Mouse (Mus musculus): Measurements from ENCODE around the gene Map4k2.
A peak's percentile ranks its signal among the peaks of the same experiment; 100 is the strongest.
"Not testable (repeated sequence)": the region's sequence is repeated elsewhere in the genome, so short reads cannot be mapped to it uniquely, and the experiment has no call there.

Map4k2 gene

DNA sequence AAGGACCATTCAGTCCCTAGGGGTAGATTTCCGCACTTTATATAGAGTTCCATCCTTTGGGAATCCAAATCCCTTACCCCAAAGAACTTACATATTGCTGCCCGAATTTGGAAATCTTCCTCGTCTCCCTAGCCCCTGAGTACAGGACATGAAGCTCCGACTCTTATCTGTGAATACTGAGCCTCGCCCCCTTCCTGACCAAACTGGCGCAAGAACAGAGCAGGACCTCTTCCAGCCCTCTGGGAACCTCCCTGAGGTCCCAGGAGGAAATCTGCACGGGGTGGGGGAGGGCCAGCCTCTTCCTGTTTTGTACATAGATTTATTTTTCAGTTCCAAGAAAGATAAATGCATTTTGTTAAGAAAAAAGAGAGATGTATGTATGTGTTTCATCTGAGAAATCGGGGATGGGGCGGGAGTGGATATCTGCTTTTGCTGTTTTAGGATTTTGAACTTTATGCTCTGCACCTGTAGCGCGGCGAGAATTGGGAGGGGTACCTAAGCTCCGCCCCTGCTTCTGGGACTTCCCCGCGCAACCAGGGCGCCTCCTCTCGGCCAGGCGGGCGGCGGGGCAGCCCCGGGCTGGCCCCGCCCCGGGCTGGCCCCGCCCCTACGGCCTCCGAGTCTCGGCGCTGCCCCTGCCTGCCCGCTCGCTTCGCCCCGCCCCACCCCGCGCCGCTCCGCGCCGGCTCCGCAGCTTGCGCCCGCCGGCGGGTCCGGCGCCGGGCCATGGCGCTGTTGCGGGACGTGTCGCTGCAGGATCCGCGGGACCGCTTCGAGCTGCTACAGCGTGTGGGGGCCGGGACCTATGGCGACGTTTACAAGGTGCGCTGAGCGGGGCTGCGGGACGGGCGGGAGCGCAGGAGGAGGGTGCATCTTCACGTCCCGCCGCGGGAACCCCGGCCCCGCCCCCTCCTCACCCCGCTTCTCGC lies at the start of gene Map4k2:
Gene Map4k2 (plus strand): TSS at position 612 of the 929 bp plus-strand sequence.
- peak; percentile 81 to 85 for DNase-seq (ENCODE audit: low read depth in 2 of 2, low spot score in 2 of 2)

DNA sequence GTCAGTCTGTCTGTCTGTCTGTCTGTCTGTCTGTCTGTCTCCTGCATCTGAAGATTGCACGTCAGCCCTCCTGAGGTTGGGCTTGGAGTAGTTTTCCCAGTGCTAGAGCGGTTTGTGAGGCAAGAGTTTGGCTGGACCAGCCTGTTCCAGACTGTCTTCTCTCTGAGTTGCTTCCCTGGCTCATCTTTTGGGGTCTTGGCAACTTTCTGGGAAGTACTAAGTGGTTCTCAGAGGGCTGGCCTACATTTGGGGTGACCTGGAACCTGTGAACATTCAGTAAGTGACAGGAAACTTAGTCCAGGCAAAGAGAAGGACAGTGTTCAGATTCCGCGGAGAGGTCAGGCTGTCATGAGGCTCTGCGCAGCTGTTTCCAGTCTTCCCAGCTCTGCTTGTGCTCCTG lies 48.7 kb upstream of the Map4k2 start:
- no peak for DNase-seq (ENCODE audit: low read depth in 2 of 2, low spot score in 2 of 2)

GRCm38 (mm10) chr19:6294301-6294700 lies 46.6 kb upstream of the Map4k2 start:
- DNase-seq (ENCODE audit: low read depth in 2 of 2, low spot score in 2 of 2), result no peak

DNA sequence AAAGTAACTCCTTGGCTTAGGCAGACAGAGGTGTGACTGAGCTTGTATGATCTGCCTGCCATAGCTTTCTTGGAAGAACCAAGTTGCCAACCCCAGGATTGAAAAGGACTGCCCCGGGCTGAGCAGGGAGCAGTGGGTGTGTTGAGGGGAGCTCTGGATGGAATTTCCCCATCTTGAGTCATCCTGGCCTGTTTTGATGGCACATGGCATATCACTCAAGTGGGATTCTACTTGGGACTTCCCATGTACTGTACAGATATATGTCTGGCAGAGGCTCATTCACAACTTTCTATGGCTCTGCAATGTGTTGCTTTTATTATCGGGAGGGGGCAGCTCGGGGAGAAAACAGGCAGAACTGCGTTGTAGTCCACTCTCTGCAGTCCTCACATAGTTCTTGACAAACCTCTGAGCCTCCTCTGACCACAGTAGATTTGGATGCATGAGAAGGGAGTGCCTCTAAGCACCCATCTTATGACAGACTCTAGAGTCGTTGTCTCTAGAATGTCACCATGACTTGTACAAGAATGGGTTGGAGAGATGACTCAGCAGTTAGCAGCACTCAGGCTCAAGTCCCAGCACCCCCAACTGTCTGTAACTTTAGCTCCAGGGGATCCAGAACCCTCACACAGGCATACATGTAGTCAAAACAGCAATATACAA lies 44.3 kb upstream of the Map4k2 start:
- no peak for DNase-seq (ENCODE audit: low read depth in 2 of 2, low spot score in 2 of 2)

DNA sequence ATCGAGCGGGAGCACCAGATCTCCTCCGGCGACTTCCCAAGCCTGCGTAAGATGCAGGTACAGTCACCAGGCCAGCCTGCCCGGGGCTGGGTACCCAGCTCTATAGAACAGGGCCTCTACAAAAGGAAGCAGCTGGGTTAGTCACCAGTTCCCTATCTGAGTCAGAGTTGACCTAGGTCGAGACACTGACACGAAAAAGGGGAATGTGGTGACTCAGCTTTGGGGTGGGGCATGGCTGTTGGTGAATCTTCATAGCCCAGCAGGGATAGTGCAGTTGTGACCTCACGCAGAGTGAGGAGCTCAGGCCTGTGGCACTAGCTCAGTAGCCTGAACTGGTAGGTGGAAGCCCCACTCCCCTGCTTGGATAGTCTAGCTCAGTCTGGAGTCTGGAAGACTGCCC lies 43.3 kb upstream of the Map4k2 start:
- no peak for DNase-seq (ENCODE audit: low read depth in 2 of 2, low spot score in 2 of 2)

DNA sequence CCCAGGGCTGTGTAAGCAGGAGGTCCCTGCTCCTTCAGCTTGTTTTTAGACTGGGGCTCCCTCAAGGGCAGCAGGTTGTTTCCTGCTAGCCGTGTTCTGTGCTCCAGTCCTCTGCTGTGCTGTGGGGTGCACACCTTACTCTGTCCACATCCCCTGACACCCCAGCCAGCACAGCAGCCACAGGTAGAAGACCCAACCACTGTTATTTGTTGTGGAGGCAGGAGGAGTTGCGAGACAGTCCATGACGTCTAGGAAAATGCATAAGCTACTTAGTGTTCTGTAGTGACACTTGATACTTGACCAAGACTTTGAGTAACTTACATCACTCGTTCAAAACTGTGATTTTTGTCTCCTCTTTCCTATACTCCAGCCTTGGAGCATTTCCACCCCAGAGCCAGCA lies 41.9 kb upstream of the Map4k2 start:
- DNase-seq (ENCODE audit: low read depth in 2 of 2, low spot score in 2 of 2), result no peak

GRCm38 (mm10) chr19:6299450-6300267 lies 41.3 kb upstream of the Map4k2 start:
- no peak for DNase-seq (ENCODE audit: low read depth in 2 of 2, low spot score in 2 of 2)

DNA sequence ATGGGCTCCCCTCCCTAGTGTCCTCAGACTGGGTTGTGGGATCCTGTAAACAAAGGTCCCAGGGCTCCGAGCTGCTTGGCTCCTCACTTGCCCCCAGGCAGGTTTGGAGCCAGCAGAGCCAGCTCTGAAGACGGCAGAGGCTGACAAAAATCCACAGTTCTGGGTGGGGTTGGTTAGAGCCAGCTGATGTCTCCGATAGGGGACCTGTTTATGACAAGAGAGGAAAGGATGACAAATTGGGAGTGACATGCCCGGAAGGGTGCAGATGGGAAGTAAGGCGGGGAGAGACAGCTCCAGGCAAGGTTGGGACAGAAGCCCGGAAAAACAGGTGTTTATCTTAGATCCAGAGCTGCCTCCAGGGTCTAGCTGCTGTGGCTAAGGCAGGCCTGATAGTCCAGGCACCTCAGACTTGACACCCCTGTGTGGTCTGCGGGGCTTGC lies 40.5 kb upstream of the Map4k2 start:
- DNase-seq (ENCODE audit: low read depth in 2 of 2, low spot score in 2 of 2), result no peak

GRCm38 (mm10) chr19:6302114-6302513 lies 38.8 kb upstream of the Map4k2 start:
- DNase-seq (ENCODE audit: low read depth in 2 of 2, low spot score in 2 of 2), result no peak

- no peak for DNase-seq (ENCODE audit: low read depth in 2 of 2, low spot score in 2 of 2)
These were observed 38.4 kb upstream of the Map4k2 start for GRCm38 (mm10) chr19:6302522-6302921.

DNA sequence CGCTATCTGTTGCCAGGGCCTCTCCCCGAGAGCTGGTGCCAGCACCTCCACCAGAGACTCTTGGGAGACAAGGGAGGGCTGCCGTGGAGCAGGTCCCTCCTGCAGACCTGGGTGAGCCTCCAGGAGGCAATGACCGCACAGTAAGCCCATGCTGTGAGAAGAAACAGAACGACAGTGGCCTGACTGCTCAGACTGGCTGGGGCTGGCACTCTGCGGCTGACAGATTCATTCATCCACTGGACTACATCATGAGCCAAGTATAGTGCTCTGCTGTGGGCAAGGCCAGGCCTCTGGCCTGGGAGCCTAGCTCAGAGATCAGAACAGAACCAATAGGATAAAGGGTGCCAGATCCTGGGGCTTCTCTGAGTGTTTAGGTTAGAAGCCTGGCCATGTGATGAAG lies 37.1 kb upstream of the Map4k2 start:
- no peak for DNase-seq (ENCODE audit: low read depth in 2 of 2, low spot score in 2 of 2)

DNA sequence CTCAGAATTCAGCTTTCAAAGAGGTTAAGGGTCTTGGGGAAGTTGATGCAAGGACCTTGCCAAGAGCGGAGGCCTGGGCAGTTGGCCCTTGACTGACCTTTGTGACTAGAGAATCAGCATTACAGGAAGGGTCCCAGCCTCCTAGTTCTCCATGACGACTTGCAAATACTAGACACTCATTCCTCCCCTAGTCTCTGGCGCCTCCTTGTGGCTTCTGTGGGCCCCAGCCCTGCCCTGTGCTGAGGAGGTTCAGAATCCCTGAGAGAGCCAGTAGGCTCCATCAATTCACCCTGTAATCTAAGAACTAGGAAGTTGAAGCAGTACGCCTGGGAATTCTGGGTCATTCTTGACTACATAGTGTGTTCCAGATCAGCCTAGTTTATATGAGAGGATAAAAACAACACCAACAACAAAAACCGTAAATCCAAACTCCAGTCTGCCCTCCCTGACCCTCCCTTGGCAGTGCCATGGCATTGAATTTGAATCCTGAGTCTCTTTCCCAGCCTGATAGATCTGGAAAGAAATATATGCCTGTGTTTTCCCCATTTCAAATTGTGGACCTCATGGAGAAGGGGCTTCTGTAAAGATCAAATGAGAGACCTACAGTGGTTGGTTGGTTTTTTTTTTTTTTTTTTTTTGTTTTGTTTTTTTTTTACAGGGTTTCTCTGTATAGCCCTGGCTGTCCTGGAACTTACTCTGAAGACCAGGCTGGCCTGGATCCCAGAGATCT lies 36.0 kb upstream of the Map4k2 start:
- DNase-seq (ENCODE audit: low read depth in 2 of 2, low spot score in 2 of 2), result peak; percentile 88 to 94

DNA sequence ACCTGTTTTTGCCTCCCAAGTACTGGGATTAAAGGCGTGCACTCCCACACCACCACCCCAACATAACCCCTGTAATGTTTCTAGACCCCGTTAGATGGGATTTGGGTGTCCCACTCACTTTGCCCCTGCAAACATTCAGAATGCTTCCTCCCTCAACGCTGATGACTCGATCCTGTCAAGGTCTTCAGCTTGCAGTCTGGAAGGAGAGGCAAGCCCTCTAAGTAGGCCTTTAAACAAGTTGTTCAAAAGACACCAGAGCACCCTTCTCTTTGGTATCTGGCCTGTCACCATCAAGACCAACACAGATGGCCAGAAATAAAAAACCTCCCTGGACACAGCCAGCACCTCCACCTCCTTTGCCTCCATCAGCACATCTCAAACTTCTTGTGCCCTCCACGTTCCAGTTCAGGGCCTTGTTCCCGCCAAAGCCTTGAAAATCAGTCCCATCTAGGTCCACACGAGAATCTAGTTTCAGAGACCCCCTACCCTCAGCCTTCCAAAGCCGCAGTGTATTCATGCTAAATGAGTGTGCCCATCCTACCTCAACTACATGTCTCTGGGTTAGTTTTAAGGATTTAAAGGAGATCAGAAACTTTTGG lies 35.3 kb upstream of the Map4k2 start:
- no peak for DNase-seq (ENCODE audit: low read depth in 2 of 2, low spot score in 2 of 2)

DNA sequence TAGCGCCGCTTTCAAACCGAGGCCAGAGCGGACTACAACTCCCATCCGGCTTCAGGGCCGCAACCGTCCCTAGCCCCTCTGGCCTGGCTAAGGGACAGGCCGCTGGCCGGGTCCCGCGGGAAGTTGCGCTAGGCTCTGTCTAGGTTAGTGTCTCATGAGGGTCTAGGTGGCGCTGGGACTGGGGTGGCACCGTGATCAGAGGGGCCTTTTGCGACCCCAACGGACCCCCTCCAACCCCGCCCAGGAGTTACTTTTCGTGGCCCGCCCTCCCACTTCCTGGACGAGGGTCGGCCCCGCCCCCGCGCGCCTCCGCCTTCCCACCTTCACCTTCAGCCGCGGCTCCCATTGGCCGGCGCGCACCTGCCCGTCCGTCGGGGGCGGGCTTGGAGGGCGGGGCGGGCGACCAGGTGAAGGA lies 34.8 kb upstream of the Map4k2 start, which contains the start of gene Cdc42bpg:
Gene Cdc42bpg (plus strand): TSS at position 320 of the 415 bp plus-strand sequence.
- peak; percentile 65 to 70 for DNase-seq (ENCODE audit: low read depth in 2 of 2, low spot score in 2 of 2)

- peak; percentile 85 to 88 for DNase-seq (ENCODE audit: low read depth in 2 of 2, low spot score in 2 of 2)
These were observed 34.3 kb upstream of the Map4k2 start for GRCm38 (mm10) chr19:6306586-6306985.

DNA sequence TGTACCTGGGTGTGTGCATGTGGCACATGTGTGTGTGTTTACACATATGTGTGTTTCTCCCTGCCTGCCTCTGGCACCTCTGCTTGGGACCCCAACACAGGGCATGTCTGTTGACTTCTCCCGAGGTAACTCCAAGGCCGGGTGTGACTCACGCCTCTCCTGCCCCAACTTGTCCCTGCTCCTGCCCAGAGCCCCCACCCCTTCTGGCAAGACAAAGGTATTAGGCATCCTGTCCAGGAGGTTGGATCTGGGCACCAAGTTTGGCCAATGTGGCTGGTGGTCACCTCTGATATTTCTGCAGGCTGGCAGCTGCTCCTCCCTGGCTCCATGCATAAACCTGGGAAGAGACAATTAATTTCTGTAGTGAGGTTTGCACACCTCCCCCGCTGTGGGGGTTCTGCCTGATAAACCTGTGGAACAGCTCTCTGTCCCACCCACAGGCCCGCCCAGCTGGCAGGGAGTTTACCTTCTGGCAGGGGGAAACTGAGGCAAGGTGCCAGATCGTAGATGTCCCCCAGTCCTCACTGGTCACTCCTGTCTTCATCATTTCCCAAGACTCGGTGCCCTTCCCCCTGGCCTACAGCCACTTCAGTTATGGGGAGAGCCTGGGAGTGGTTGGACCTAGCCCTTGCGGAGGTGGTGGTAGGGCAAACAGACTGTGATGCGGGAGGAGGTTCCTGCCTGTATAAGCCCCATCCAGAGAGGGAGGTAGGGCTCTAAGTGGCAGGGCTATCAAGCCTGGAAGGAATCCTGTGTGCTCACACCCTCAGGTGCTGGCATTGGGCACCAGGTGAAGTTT lies 33.0 kb upstream of the Map4k2 start:
- no peak for DNase-seq (ENCODE audit: low read depth in 2 of 2, low spot score in 2 of 2)

DNA sequence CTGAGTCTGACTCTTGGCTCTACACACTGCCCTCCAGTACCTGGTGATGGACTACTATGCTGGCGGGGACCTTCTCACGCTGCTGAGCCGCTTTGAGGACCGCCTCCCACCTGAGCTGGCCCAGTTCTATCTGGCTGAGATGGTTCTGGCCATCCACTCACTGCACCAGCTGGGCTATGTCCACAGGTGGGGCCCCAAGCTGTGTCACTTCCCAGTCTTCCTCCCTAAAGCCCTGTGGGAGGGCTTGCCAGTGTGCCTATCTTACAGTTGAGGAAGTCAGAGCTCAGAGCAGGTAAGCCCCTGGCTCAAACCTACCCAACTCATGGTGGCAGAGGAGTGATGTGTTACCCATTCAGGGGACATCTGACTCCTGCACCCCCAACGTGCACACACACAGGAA lies 30.8 kb upstream of the Map4k2 start:
- no peak for DNase-seq (ENCODE audit: low read depth in 2 of 2, low spot score in 2 of 2)

- DNase-seq (ENCODE audit: low read depth in 2 of 2, low spot score in 2 of 2), result not testable (repeated sequence)
These were observed 29.2 kb upstream of the Map4k2 start for GRCm38 (mm10) chr19:6311783-6312182.

- DNase-seq (ENCODE audit: low read depth in 2 of 2, low spot score in 2 of 2), result no peak
These were observed 27.1 kb upstream of the Map4k2 start for GRCm38 (mm10) chr19:6313796-6314195.
